Mouse (Mus musculus) spleen, postnatal 36 days (tissue): ENCODE data around the gene Fibp.

ENCODE experiments used
- DNase-seq, 2 experiments: peaks; one replicate each; pipeline ENCODE4 v3.0.0; 2022; ENCODE audit warnings: low spot score in 2 of 2, mixed read lengths in 1 of 2

The Fibp gene

GRCm38 (mm10) chr19:5431911-5432464 is 28.4 kb upstream of the Fibp start:
- no peak for DNase-seq

GRCm38 (mm10) chr19:5432992-5433852 is 27.2 kb upstream of the Fibp start:
- peak; percentile 51 to 60 for DNase-seq

DNA sequence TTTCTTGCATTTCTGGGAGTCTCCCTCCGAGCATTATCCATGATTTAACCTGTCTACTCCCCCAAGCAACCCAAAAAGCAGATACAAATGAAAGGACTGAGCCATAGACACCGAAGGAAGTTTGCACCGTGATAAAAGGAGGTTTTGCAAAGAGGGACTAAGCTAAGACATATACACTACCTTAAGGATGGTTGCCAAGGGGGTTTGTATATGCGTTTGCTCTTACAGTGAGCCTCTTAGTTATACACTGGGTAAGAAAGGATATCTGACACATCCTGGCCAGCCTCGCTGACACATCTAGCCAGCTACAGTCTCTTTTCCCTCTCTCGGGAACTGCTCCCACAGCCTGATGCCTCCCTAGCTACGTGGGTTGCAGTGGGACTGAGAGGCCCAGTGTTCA is 26.5 kb upstream of the Fibp start:
- DNase-seq, result no peak

GRCm38 (mm10) chr19:5444371-5444908 is 16.0 kb upstream of the Fibp start:
- no peak for DNase-seq

GRCm38 (mm10) chr19:5444954-5445353 is 15.5 kb upstream of the Fibp start:
- DNase-seq, result no peak

- no peak for DNase-seq
These were observed 14.7 kb upstream of the Fibp start for GRCm38 (mm10) chr19:5445747-5446146.

DNA sequence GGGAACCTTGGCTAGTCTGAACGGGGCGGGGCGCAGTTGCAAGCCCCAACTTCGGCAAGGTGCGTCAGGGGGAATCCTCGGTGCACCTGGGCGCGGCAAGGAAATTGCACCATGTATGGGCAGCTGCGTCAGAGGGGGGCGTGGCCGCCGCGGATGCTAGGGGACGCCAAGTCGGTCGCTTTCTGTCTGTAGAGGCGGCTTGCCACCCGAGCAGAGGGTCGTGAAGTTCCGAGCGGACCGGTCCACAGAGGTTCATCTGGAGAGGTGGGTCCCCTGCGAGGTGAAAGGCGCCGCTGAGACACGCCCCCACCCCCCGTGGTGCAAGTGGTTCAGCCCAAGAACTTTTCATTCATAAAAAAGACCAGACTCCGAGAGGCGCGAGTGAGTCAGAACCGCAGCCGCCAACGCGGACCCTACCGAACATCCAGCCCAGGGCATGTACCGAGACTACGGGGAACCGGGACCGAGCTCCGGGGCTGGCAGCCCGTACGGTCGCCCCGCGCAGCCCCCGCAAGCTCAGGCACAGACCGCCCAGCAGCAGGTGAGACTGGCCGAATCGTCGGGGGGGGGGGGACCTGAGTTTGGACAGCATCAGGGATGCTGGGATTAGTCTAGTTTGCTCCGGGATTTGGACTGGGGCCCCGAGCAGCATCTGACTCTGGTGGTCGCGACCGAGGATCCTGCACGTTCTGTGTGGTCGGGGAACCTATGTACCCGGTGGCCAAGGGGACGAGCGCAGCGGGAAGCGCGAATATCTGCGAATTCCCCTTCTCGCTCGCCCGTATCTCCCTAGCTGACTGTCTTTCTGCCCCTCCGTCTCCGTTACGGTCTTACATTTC is 12.7 kb upstream of the Fibp start, which contains the start of gene Fosl1:
Gene Fosl1 (plus strand): TSS at position 33 of the 839 bp plus-strand sequence.
- DNase-seq, result peak; percentile 71 to 78

DNA sequence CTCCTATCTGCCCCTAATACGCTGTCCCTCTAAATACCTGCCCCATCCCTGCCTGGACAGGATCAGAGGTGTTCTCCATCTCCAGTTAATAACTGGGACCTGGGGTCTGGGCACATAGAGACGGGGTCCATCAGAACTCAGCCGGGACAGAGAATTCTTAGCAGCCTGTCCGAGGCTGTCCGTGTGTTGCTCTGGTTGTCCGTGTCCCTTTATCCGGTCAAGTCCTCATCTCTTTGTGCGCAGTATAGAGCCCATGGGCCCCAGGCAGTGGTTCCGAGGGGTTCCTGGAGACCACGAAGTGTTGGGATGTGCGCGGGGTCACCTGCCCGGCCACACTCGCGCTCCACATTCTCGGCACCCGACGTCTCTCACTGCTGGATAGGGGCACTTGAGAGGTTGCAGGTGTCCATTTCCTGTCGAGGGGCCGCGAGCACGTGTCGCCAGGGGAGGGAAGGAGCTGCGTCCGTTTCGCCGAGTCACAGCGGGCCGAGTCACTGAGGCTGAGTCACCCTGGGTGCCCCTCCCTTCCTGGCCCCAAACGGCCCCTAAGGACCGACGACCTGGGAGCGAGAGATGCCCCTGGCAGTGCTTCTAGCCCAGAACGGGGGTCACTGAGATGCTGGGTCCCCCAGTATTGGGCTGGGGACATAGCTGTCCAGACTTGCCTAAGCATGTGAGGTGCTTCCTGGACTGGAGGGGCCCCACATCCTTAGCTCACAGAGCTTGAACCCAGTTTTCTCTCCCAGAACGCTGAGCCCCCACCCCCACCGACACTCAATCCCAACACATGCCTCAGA is 11.9 kb upstream of the Fibp start:
- DNase-seq, result no peak

DNA sequence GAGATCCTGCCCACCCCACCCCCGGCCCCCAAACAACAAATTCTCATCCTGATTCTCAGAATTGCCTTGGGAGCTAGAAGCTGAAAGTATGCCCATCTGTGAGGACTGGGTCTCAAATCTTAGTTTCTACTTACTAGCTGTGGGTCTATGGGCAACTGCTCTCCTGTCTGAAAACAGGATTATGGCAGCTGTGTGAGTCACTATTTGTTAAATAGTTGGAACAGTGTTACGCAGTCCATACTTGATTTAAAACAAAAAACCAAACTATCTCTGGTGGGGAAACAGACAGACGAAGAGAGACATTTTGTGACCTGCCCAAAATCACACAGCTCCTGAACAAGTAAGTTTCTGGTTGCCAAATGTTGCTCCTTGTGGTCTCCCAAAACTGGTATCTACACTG is 10.7 kb upstream of the Fibp start:
- no peak for DNase-seq

- no peak for DNase-seq
These were observed 8.6 kb upstream of the Fibp start for GRCm38 (mm10) chr19:5451766-5452165.

DNA sequence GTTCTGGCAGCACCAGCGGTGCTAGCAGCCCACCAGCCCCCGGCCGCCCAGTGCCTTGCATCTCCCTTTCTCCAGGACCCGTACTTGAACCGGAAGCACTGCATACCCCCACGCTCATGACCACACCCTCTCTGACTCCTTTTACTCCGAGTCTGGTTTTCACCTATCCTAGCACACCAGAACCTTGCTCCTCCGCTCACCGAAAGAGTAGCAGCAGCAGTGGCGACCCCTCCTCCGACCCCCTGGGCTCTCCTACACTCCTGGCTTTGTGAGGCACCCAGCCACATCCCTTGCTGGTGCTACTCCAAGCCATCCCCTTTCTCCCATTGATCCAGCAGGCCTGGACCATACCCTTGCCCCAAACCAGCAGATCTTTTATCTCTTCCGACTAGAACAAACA is 5.4 kb upstream of the Fibp start:
- no peak for DNase-seq

- DNase-seq, result no peak
These were observed 4.8 kb upstream of the Fibp start for GRCm38 (mm10) chr19:5455568-5455967.

- DNase-seq, result no peak
These were observed 4.0 kb upstream of the Fibp start for GRCm38 (mm10) chr19:5456241-5456921.

DNA sequence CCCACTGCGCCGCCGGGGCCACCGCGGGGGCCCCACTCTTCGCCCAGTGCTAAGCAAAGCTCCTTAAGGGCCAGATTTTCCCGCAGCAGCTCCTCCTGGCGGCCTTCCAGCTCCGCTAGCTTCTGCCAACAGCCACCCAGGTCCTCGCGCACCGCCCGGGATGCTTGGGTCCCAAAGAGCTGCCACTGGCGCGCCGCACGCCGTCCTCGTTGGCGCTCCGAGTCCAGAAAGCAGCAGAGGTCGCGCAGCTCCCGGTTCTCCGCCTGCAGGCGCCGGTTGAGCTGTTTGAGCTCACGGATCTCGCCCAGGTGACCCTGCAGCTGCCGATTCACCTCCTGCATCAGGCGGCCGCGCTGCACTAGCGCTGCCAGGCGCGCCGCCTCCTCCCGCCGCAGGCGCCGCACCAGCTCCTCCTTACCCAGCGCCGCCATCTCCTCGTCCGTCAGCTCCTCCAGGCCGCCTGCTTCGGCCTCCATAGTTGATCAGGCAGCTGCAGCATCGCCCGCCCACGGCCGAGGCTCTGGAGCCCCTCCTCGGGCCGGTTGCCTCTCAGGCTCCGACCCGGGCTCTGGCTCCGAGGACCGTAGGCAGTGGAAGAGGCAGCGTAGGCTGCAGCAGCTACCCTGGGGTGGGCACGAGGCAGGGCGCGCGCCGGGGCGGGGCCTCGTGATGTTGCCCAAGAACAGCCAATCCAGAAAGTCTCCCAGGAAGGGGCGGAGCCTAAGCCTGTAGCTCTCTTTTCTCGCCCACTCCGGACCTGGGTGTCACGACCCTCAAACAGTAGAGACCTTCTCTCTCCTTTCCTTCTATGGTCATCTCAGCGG is 3.3 kb upstream of the Fibp start:
- peak; percentile 93 to 94 for DNase-seq

DNA sequence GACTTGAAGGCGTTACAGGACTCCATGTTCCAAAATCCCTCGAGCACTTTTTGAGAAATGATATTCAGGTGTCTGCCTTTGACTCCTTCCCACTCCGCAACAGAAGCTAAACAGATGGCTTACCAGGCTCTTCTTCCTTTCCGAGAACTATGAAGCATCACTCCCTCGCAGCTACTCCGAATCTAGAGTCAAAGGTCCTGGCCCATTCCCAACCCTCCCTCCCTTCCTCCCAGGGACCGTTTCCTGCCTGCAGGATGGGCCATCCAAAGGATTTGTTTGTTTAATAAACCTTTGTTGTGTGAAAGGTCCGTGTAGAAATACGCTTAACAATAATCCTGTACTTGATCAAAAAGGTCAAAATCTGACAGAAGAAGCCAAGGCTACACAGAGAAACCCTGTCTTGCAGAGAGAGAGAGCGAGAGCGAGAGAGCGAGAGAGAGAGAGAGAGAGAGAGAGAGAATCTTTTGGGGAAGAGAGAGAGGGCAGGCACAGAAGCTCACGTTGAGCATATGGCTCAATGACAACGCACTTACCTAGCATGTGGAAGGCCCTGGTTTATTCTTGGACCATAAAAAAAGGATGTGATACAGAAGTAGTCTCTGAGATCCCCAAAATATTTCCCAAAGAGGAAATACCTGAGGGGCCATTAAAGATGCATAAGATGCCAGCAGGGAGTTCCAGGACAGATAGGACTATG is 2.5 kb upstream of the Fibp start, which contains the start of gene Ccdc85b:
Gene Ccdc85b (minus strand): TSS at position 149 of the 697 bp plus-strand sequence.
- DNase-seq, result no peak

GRCm38 (mm10) chr19:5459019-5459418 is 1.4 kb upstream of the Fibp start:
- no peak for DNase-seq

- no peak for DNase-seq
These were observed 519 bp upstream of the Fibp start for GRCm38 (mm10) chr19:5459896-5460295.

GRCm38 (mm10) chr19:5461411-5461810 is 996 bp downstream of the Fibp start:
- DNase-seq, result no peak

DNA sequence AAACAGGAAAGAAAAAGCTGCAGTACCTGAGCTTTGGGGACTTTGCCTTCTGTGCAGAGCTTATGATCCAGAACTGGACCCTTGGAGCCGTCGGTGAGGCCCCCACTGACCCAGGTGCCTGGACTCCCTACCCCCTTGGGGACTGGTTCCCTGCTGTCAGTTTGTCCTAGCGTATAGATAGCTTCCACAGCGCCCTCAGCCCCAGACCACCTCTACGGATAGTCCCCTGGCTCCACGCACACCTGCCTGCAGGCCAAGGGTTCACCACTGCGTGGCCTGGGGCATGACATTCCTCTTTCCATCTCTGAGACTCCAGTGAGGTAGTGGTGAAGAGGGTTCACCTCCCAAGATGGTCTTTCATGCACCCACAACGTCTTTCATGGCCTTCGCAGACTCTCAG is 2.8 kb downstream of the Fibp start:
- no peak for DNase-seq
